12 mouse cellular contexts compared by ENCODE assay signal in the genomic region with DNA sequence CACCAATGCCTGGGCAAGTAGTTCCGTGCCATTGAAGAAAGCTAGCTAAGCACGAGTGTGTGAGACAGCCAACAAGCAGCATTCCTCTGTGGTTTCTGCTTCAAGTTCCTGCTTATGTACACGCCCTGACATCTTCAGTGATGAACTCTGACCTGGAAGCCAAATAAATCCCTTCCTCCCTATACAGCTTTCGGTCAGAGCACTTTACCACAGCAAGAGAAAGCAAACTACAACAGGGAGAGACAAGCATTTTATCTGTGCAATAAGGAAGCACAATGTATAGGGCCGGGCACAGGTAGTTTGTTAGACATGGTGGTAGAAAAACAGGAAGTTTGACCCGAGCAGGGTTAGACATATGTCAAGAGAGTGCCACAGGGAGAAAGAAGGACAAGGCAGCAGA. TPM values are rescaled to one million over a fixed set of nuclear protein-coding genes. Genes with fewer than 3 reads are reported as not detected.
DNase-seq lines count a peak whose midpoint lies in the region; ATAC-seq and TF ChIP-seq lines count a peak whose summit lies in the region.
"Had no signal": no experiment of that assay in that cellular context is flagged by ENCODE, and none has a peak within 500 bp of the region (broad histone marks: within the 10 kb centered on the region; RNA-seq: fewer than 3 reads in every experiment).

No protein-coding gene starts in this region.

- peak; percentile 23 for DNase-seq in thymus, postnatal 0 days (ENCODE audit: low spot score)
- DNase-seq in thymus, postnatal 25 days = no peak
- DNase-seq in large intestine, adult 2 months (ENCODE audit: low read depth, low spot score) = peak; percentile 86
- DNase-seq in yolk sac, embryonic 10.5 days (ENCODE audit: low spot score) = peak; percentile 36
- no peak for DNase-seq in gastrocnemius, adult 2 months
- DNase-seq in cerebellum, adult 9-11 months = no peak
- DNase-seq: embryo, embryonic 11 days; thymus, postnatal 36 days had no signal

- H3K4me3 ChIP-seq in gastrocnemius, adult 2 months = no peak overlapping the region
- H3K4me3 ChIP-seq: erythroblast, embryonic 14.5 days; limb, embryonic 13.5 days had no signal

- H3K27ac ChIP-seq in gastrocnemius, adult 2 months = no peak overlapping the region
- H3K27ac ChIP-seq: limb, embryonic 13.5 days; macrophage had no signal

- intact Hi-C loops in gastrocnemius, adult 2 months (cut with DNase I) = no loop called here

- WGBS in large intestine, adult 2 months = 22% methylated on average over 6 of the region's 6 CpGs

- ATAC-seq in activated CD4-positive, CD25-positive, alpha-beta regulatory T cell, adult 4 months = peak; percentile 56

- no peak for TF ChIP-seq CTCF in gastrocnemius, adult 2 months (IDR thresholded peaks at IDR 0.05)

RNA-seq across cellular contexts. Expression of a gene that starts 6.6 kb away (rescaled TPM):
- 51.5 and 53.3 TPM in 2 replicates for polyA plus RNA-seq in thymus, postnatal 0 days (2015; fragmentation: Nextera tagmentation; extraction: Ambion mirVana)
- polyA plus RNA-seq in activated CD4-positive, CD25-positive, alpha-beta regulatory T cell, adult 4 months (2017; shearing (Covaris generic)) = 10 to 100 TPM; 47.7 to 65.9 TPM
- 9.5 and 10.8 TPM in 2 replicates for polyA plus RNA-seq in large intestine, adult 2 months (2012; rRNA removed)
- 1 to 10 TPM; 7.1 to 9.1 TPM for total RNA-seq in gastrocnemius, adult 2 months (2021)

RNA-seq across cellular contexts. Expression of a gene that starts 6.8 kb away (rescaled TPM):
- 26.7 and 34.9 TPM in 2 replicates for polyA plus RNA-seq in thymus, postnatal 0 days (2015; fragmentation: Nextera tagmentation; extraction: Ambion mirVana)
- 10 to 100 TPM; 10.4 to 12.0 TPM for polyA plus RNA-seq in activated CD4-positive, CD25-positive, alpha-beta regulatory T cell, adult 4 months (2017; shearing (Covaris generic))
- polyA plus RNA-seq in large intestine, adult 2 months (2012; rRNA removed) = 10.3 and 12.6 TPM in 2 replicates
- 10 to 100 TPM; 20.0 to 20.3 TPM for total RNA-seq in gastrocnemius, adult 2 months (2021)

Comparison
In these comparisons a context has a peak if more than half of its experiments do, and no peak if none do; other contexts are left out.
1. DNase-seq: peak in thymus, postnatal 0 days (single experiment), large intestine, adult 2 months (single experiment) and yolk sac, embryonic 10.5 days (single experiment); none in thymus, postnatal 25 days (single experiment), gastrocnemius, adult 2 months (single experiment) and cerebellum, adult 9-11 months (single experiment).